In genomic region chr1:94080718-94081117, GRCm38 (mm10) we compare ENCODE assay signal across 13 mouse cellular contexts. TPM values are rescaled to one million over a fixed set of nuclear protein-coding genes. Genes with fewer than 3 reads are reported as not detected.
DNase-seq lines count a peak whose midpoint lies in the region; ATAC-seq lines count a peak whose summit lies in the region.
"Had no signal": no experiment of that assay in that cellular context is flagged by ENCODE, and none has a peak within 500 bp of the region (broad histone marks: within the 10 kb centered on the region; RNA-seq: fewer than 3 reads in every experiment).

No protein-coding gene starts in this region.

- no peak for DNase-seq in hindbrain, embryonic 10.5 days (ENCODE audit: low spot score)
- DNase-seq in hindbrain, embryonic 11.5 days (ENCODE audit: low spot score), result no peak
- DNase-seq in neural tube, embryonic 11.5 days (ENCODE audit: low spot score), result no peak
- no peak for DNase-seq in neural tube, embryonic 10.5 days (ENCODE audit: extremely low spot score, low spot score)
- no peak for DNase-seq in hindbrain, embryonic 14.5 days (ENCODE audit: low spot score)
- DNase-seq in thymus, adult 18-20 months, result no peak
- DNase-seq in left cerebral cortex, postnatal 36 days (ENCODE audit: low spot score in 2 of 2), result no peak
- DNase-seq: heart, adult 18-20 months; right cerebral cortex, postnatal 14 days had no signal

- H3K4me1 ChIP-seq in hindbrain, embryonic 10.5 days (replicated peaks), result no peaks in the 10 kb centered on the region
- H3K4me1 ChIP-seq in hindbrain, embryonic 11.5 days (replicated peaks; ENCODE audit: control insufficient read depth, insufficient read depth, low read length), result no peaks in the 10 kb centered on the region
- H3K4me1 ChIP-seq in neural tube, embryonic 11.5 days (ENCODE audit: control insufficient read depth, insufficient read depth, low read length), result no peaks in the 10 kb centered on the region
- H3K4me1 ChIP-seq in hindbrain, embryonic 14.5 days (replicated peaks; ENCODE audit: control insufficient read depth, insufficient read depth, low read length), result no peaks in the 10 kb centered on the region
- no peaks in the 10 kb centered on the region for H3K4me1 ChIP-seq in stomach, embryonic 16.5 days (ENCODE audit: control insufficient read depth, insufficient read depth, low read length)

- 0 out of 2 replicates have a peak overlapping the region, but pooled peaks have one; percentile 13 for H3K4me3 ChIP-seq in hindbrain, embryonic 10.5 days
- no peak overlapping the region for H3K4me3 ChIP-seq in hindbrain, embryonic 11.5 days (ENCODE audit: low read depth, low read length)
- no peak overlapping the region for H3K4me3 ChIP-seq in neural tube, embryonic 11.5 days (ENCODE audit: low read depth, low read length)
- no peak overlapping the region for H3K4me3 ChIP-seq in hindbrain, embryonic 14.5 days (replicated peaks; ENCODE audit: low read length)
- H3K4me3 ChIP-seq in stomach, embryonic 16.5 days (replicated peaks; ENCODE audit: low read length), result no peak overlapping the region

- H3K27me3 ChIP-seq in hindbrain, embryonic 10.5 days (ENCODE audit: insufficient read depth, poor library complexity, severe bottlenecking), result peaks cover 10% of the 10 kb centered on the region; the same call in 1 of the 2 replicates
- H3K27me3 ChIP-seq in hindbrain, embryonic 11.5 days (ENCODE audit: control insufficient read depth, insufficient read depth, low read length), result no peaks in the 10 kb centered on the region
- no peaks in the 10 kb centered on the region for H3K27me3 ChIP-seq in neural tube, embryonic 11.5 days (ENCODE audit: control insufficient read depth, insufficient read depth, low read length)
- H3K27me3 ChIP-seq in hindbrain, embryonic 14.5 days (ENCODE audit: control insufficient read depth, insufficient read depth, low read length), result no peaks in the 10 kb centered on the region
- H3K27me3 ChIP-seq in stomach, embryonic 16.5 days (ENCODE audit: control insufficient read depth, insufficient read depth, low read length), result 0 out of 2 replicates have a peak, but pooled peaks cover 4% of the 10 kb centered on the region

- intact Hi-C loops in left cerebral cortex, postnatal 36 days (cut with DNase I), result no loop called here

- H3K9ac ChIP-seq in hindbrain, embryonic 11.5 days (ENCODE audit: low read depth, low read length), result no peak overlapping the region
- no peak overlapping the region for H3K9ac ChIP-seq in neural tube, embryonic 11.5 days (ENCODE audit: low read length)
- H3K9ac ChIP-seq in hindbrain, embryonic 14.5 days, result no peak overlapping the region
- no peak overlapping the region for H3K9ac ChIP-seq in stomach, embryonic 16.5 days (ENCODE audit: low read length)

- no peak overlapping the region for H3K4me2 ChIP-seq in hindbrain, embryonic 11.5 days (replicated peaks; ENCODE audit: low read depth, low read length)
- H3K4me2 ChIP-seq in neural tube, embryonic 11.5 days (ENCODE audit: low read depth), result peak overlapping the region; percentile 9; the same call in 1 of the 2 replicates
- H3K4me2 ChIP-seq in hindbrain, embryonic 14.5 days (replicated peaks), result peak overlapping the region; percentile 8; the same call in 1 of the 2 replicates
- H3K4me2 ChIP-seq in stomach, embryonic 16.5 days (ENCODE audit: low read depth, low read length), result peak overlapping the region; percentile 3; the same call in 1 of the 2 replicates

- ATAC-seq in hindbrain, embryonic 11.5 days (ENCODE audit: low FRiP score), result no peak
- ATAC-seq in neural tube, embryonic 11.5 days (ENCODE audit: insufficient read depth, low FRiP score, low TSS enrichment), result no peak
- ATAC-seq in hindbrain, embryonic 14.5 days (ENCODE audit: low FRiP score), result no peak
- ATAC-seq in stomach, embryonic 16.5 days (ENCODE audit: insufficient read depth, low FRiP score), result no peak

- no peak overlapping the region for H3K27ac ChIP-seq in hindbrain, embryonic 10.5 days
- H3K27ac ChIP-seq in hindbrain, embryonic 11.5 days (ENCODE audit: low read depth, low read length), result no peak overlapping the region
- no peak overlapping the region for H3K27ac ChIP-seq in neural tube, embryonic 11.5 days (ENCODE audit: low read depth, low read length)
- no peak overlapping the region for H3K27ac ChIP-seq in hindbrain, embryonic 14.5 days
- no peak overlapping the region for H3K27ac ChIP-seq in stomach, embryonic 16.5 days (ENCODE audit: low read length)

- 47% methylated on average over 15 of the region's 15 CpGs for WGBS in hindbrain, embryonic 10.5 days
- 51% methylated on average over 15 of the region's 15 CpGs for WGBS in hindbrain, embryonic 11.5 days
- 53% methylated on average over 15 of the region's 15 CpGs for WGBS in neural tube, embryonic 11.5 days
- WGBS in hindbrain, embryonic 14.5 days, result 57% methylated on average over 15 of the region's 15 CpGs
- 45% methylated on average over 15 of the region's 15 CpGs for WGBS in stomach, embryonic 16.5 days

- no peaks in the 10 kb centered on the region for H3K9me3 ChIP-seq in hindbrain, embryonic 10.5 days
- no peaks in the 10 kb centered on the region for H3K9me3 ChIP-seq in hindbrain, embryonic 11.5 days (ENCODE audit: control insufficient read depth, low read length)
- no peaks in the 10 kb centered on the region for H3K9me3 ChIP-seq in neural tube, embryonic 11.5 days (ENCODE audit: control insufficient read depth, low read length)
- H3K9me3 ChIP-seq in hindbrain, embryonic 14.5 days (ENCODE audit: control insufficient read depth, low read length), result no peaks in the 10 kb centered on the region
- H3K9me3 ChIP-seq in stomach, embryonic 16.5 days (replicated peaks; ENCODE audit: control insufficient read depth, low read length), result no peaks in the 10 kb centered on the region

- no peaks in the 10 kb centered on the region for H3K36me3 ChIP-seq in hindbrain, embryonic 10.5 days
- no peaks in the 10 kb centered on the region for H3K36me3 ChIP-seq in hindbrain, embryonic 11.5 days (ENCODE audit: control insufficient read depth, insufficient read depth, low read length)
- no peaks in the 10 kb centered on the region for H3K36me3 ChIP-seq in neural tube, embryonic 11.5 days (ENCODE audit: control insufficient read depth, insufficient read depth, low read length)
- no peaks in the 10 kb centered on the region for H3K36me3 ChIP-seq in hindbrain, embryonic 14.5 days (replicated peaks; ENCODE audit: control insufficient read depth, insufficient read depth)
- no peaks in the 10 kb centered on the region for H3K36me3 ChIP-seq in stomach, embryonic 16.5 days (ENCODE audit: control insufficient read depth, insufficient read depth, low read length)

RNA-seq across cellular contexts. Expression of gene Pdcd1, which starts 28.4 kb away (rescaled TPM):
- polyA plus RNA-seq in hindbrain, embryonic 10.5 days (2016; fragmentation: Nextera tagmentation; extraction: Ambion mirVana), result 0.08 TPM in 1 of 2 replicates, not detected in the other
- 0.13 TPM in 1 of 2 replicates, not detected in the other for polyA plus RNA-seq in hindbrain, embryonic 11.5 days (2014; fragmentation: Nextera tagmentation; extraction: Ambion mirVana)
- polyA plus RNA-seq in neural tube, embryonic 11.5 days (2014; fragmentation: Nextera tagmentation; extraction: Ambion mirVana), result not detected in 2 replicates
- not detected in 2 replicates for polyA plus RNA-seq in hindbrain, embryonic 14.5 days (2014; fragmentation: Nextera tagmentation; extraction: Ambion mirVana)
- polyA plus RNA-seq in stomach, embryonic 16.5 days (2015; fragmentation: Nextera tagmentation; extraction: Ambion mirVana), result 0.26 and 0.48 TPM in 2 replicates
- under 1 TPM in 1 of 2 experiments, not detected in 1; 0.15 TPM for total RNA-seq in left cerebral cortex, postnatal 36 days (2021)
- total RNA-seq: left cerebral cortex, postnatal 14 days had no signal
- polyA plus RNA-seq: brain, embryonic 14.5 days; testis, adult 2 months had no signal
